ENCODE assay signal across 21 mouse cellular contexts in genomic region chr1:134426289-134426688, GRCm38 (mm10). TPM values are rescaled to one million over a fixed set of nuclear protein-coding genes. Genes with fewer than 3 reads are reported as not detected.
A peak's percentile ranks its signal among the peaks of the same experiment; 100 is the strongest.
DNase-seq lines count a peak whose midpoint lies in the region; ATAC-seq lines count a peak whose summit lies in the region.
"Had no signal": no experiment of that assay in that cellular context is flagged by ENCODE, and none has a peak within 500 bp of the region (broad histone marks: within the 10 kb centered on the region; RNA-seq: fewer than 3 reads in every experiment).

No protein-coding gene starts in this region.

- no peaks in the 10 kb centered on the region for H3K27me3 ChIP-seq in megakaryocyte, embryonic 14.5 days (replicated peaks)
- H3K27me3 ChIP-seq in liver, embryonic 15.5 days = no peaks in the 10 kb centered on the region
- H3K27me3 ChIP-seq: forebrain, embryonic 12.5 days; heart, embryonic 15.5 days had no signal

- H3K4me3 ChIP-seq in megakaryocyte, embryonic 14.5 days (replicated peaks) = peak overlapping the region; percentile 51
- H3K4me3 ChIP-seq in liver, embryonic 15.5 days (replicated peaks) = peak overlapping the region; percentile 16; the same call in 1 of the 2 replicates
- H3K4me3 ChIP-seq: forebrain, embryonic 12.5 days; gastrocnemius, adult 2 months; heart, embryonic 15.5 days had no signal

- WGBS in liver, embryonic 15.5 days (ENCODE audit: insufficient replicate concordance) = 14% methylated on average over 5 of the region's 5 CpGs

- H3K4me1 ChIP-seq in megakaryocyte, embryonic 14.5 days = peaks cover 48% of the 10 kb centered on the region
- peaks cover 79% of the 10 kb centered on the region for H3K4me1 ChIP-seq in liver, embryonic 15.5 days (replicated peaks)
- H3K4me1 ChIP-seq: forebrain, embryonic 12.5 days had no signal

- DNase-seq in yolk sac, embryonic 10.5 days (ENCODE audit: low spot score) = peak; percentile 41
- no peak for DNase-seq in retina, embryonic 14.5 days (ENCODE audit: low spot score)
- no peak for DNase-seq in ovary, postnatal 10 days (ENCODE audit: low spot score)
- DNase-seq: adrenal gland, postnatal 25 days; cerebellum, adult 8-10 months; gastrocnemius, adult 2 months; layer of hippocampus, adult 9-11 months; lung, embryonic 14.5 days; thymus, postnatal 25 days had no signal

- peak overlapping the region; percentile 95 for H3K27ac ChIP-seq in liver, embryonic 15.5 days (replicated peaks)
- H3K27ac ChIP-seq: forebrain, embryonic 12.5 days; gastrocnemius, adult 2 months; heart, embryonic 15.5 days; hindbrain, postnatal 0 days had no signal

- H3K9me3 ChIP-seq in megakaryocyte, embryonic 14.5 days = no peaks in the 10 kb centered on the region
- H3K9me3 ChIP-seq in liver, embryonic 15.5 days (replicated peaks) = no peaks in the 10 kb centered on the region
- H3K9me3 ChIP-seq: forebrain, embryonic 12.5 days; heart, embryonic 15.5 days had no signal

- H3K36me3 ChIP-seq in megakaryocyte, embryonic 14.5 days (replicated peaks; ENCODE audit: low read length) = peaks cover 95% of the 10 kb centered on the region
- peaks cover 87% of the 10 kb centered on the region for H3K36me3 ChIP-seq in liver, embryonic 15.5 days (replicated peaks)

- peak overlapping the region; percentile 37 for H3K9ac ChIP-seq in liver, embryonic 15.5 days
- H3K9ac ChIP-seq: forebrain, embryonic 12.5 days; heart, embryonic 15.5 days; lung, embryonic 14.5 days had no signal

- no peak for ATAC-seq in megakaryocyte, adult 5-6 weeks (ENCODE audit: poor library complexity, severe bottlenecking)
- ATAC-seq in common myeloid progenitor, adult 5-6 weeks (replicated peaks; ENCODE audit: low read depth, poor library complexity, severe bottlenecking) = peak; percentile 92
- ATAC-seq in liver, embryonic 15.5 days (ENCODE audit: insufficient read depth) = peak; percentile 99
- ATAC-seq: CD4-positive, CD25-positive, alpha-beta regulatory T cell, adult 4 months; hindbrain, postnatal 0 days had no signal

- H3K4me2 ChIP-seq in liver, embryonic 15.5 days = peak overlapping the region; percentile 53
- H3K4me2 ChIP-seq: forebrain, embryonic 12.5 days; heart, embryonic 15.5 days; lung, embryonic 14.5 days; midbrain, embryonic 11.5 days had no signal

RNA-seq across cellular contexts. Expression of gene Adipor1, which starts 11.1 kb away (rescaled TPM):
- polyA plus RNA-seq in megakaryocyte, embryonic 14.5 days (2012; ENCODE audit: insufficient read depth, low replicate concordance) = 65.2 and 119 TPM in 2 replicates
- 118 and 120 TPM in 2 replicates for total RNA-seq in megakaryocyte, adult 5-6 weeks (2015)
- total RNA-seq in megakaryocyte, adult 5-6 weeks (2017) = 73.8 and 83.6 TPM in 2 replicates
- total RNA-seq in common myeloid progenitor, adult 5-6 weeks (2017) = 29.5 and 36.4 TPM in 2 replicates
- polyA plus RNA-seq in liver, embryonic 15.5 days (2015; fragmentation: Nextera tagmentation; extraction: Ambion mirVana) = 162 and 178 TPM in 2 replicates

RNA-seq across cellular contexts. Expression of gene Cyb5r1, which starts 20.9 kb away (rescaled TPM):
- 10.9 TPM in 1 of 2 replicates, not detected in the other for polyA plus RNA-seq in megakaryocyte, embryonic 14.5 days (2012; ENCODE audit: insufficient read depth, low replicate concordance)
- 54.5 and 69.7 TPM in 2 replicates for total RNA-seq in megakaryocyte, adult 5-6 weeks (2015)
- 43.8 and 46.8 TPM in 2 replicates for total RNA-seq in megakaryocyte, adult 5-6 weeks (2017)
- 22.5 and 23.4 TPM in 2 replicates for total RNA-seq in common myeloid progenitor, adult 5-6 weeks (2017)
- 17.3 and 17.4 TPM in 2 replicates for polyA plus RNA-seq in liver, embryonic 15.5 days (2015; fragmentation: Nextera tagmentation; extraction: Ambion mirVana)

RNA-seq across cellular contexts. Expression of gene Klhl12, which starts 29.0 kb away (rescaled TPM):
- polyA plus RNA-seq in megakaryocyte, embryonic 14.5 days (2012; ENCODE audit: insufficient read depth, low replicate concordance) = 0.20 TPM in 1 of 2 replicates, not detected in the other
- total RNA-seq in megakaryocyte, adult 5-6 weeks (2015) = 10.0 and 10.2 TPM in 2 replicates
- 11.2 and 12.8 TPM in 2 replicates for total RNA-seq in megakaryocyte, adult 5-6 weeks (2017)
- total RNA-seq in common myeloid progenitor, adult 5-6 weeks (2017) = 21.8 and 28.1 TPM in 2 replicates
- 35.3 and 39.2 TPM in 2 replicates for polyA plus RNA-seq in liver, embryonic 15.5 days (2015; fragmentation: Nextera tagmentation; extraction: Ambion mirVana)

RNA-seq across cellular contexts. Expression of gene 4933406M09Rik, which starts 40.5 kb away (rescaled TPM):
- polyA plus RNA-seq in megakaryocyte, embryonic 14.5 days (2012; ENCODE audit: insufficient read depth, low replicate concordance) = 0.16 TPM in 1 of 2 replicates, not detected in the other
- not detected in 2 replicates for total RNA-seq in megakaryocyte, adult 5-6 weeks (2015)
- total RNA-seq in megakaryocyte, adult 5-6 weeks (2017) = not detected in 2 replicates
- not detected in 2 replicates for total RNA-seq in common myeloid progenitor, adult 5-6 weeks (2017)
- not detected in 2 replicates for polyA plus RNA-seq in liver, embryonic 15.5 days (2015; fragmentation: Nextera tagmentation; extraction: Ambion mirVana)
- total RNA-seq: adrenal gland, postnatal 25 days; gastrocnemius, adult 2 months; hindbrain, postnatal 0 days; left cerebral cortex, postnatal 25 days had no signal
- polyA plus RNA-seq: CD4-positive, CD25-positive, alpha-beta regulatory T cell, adult 4 months; embryonic facial prominence, embryonic 11.5 days; forebrain, embryonic 12.5 days; heart, embryonic 15.5 days; hindbrain, postnatal 0 days; kidney, embryonic 16.5 days; lung, embryonic 14.5 days; midbrain, embryonic 11.5 days had no signal
